Mouse (Mus musculus) embryonic fibroblast, embryonic 13.5 days (primary cell): ENCODE measurements at regions not wholly inside any gene's neighbourhood (a gene's known extent, or its start where the extent isn't known, plus 50 kb on each side); places are given as distances from the start of the nearest gene placed in this dataset.

Source experiments
- CTCF ChIP-seq: IDR thresholded peaks from 2 replicates; pipeline ENCODE4 v1.5.1; 2011; ENCODE audit warnings: mild to moderate bottlenecking, control low read depth, low read length, moderate library complexity, borderline replicate concordance; ENCODE audit not compliant: insufficient read depth
- POLR2A ChIP-seq: IDR thresholded peaks from 2 replicates; pipeline ENCODE4 v1.6.1; 2011; ENCODE audit warnings: low read depth, mild to moderate bottlenecking, control low read depth, low read length, moderate library complexity

DNA sequence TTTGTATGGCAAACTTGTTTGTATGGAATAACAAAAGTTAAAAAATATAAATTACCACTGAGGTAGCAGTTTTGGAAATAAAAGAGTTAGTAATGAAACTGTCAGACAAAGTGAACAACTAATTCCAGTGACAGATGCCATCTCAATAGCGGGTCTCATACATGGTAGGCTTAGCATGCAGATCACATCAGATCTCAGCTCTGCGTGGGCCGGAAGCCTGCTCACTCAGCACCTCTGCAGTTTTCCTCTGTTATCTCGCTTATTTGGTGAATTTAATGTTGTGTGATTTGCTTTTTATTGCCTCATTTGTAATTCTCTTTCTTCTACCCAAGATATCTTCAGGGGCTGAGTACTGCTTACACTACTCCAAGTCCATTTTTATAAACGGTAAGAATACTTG lies 527.9 kb downstream of the Tm4sf1 start:
- TF ChIP-seq POLR2A (no peak), CTCF (no peak)
